Mouse (Mus musculus): ENCODE measurements around the gene Ptprd. TPM values are rescaled to one million over a fixed set of nuclear protein-coding genes. Genes with fewer than 3 reads are reported as not detected.

Gene Ptprd
- polyA plus RNA-seq, 1 experiment: 4.5 TPM

DNA sequence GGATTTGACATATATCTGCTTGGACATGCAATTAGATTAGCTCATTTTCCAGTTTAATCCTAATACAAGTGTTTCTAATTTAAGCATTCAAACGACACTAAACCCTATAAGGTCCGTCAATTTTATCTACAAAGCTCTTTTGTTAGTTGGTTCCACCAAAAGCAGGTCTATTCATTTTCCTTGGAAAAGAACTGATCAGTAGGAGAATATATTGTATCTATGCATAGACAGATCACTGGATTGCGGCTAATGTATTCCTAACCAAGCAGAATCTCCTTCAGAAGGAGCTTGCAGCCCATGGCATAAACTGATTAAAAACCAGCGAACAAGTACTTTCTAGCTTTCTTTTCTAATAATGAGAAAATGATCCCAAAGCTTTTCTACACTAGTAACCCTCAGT lies 933.8 kb downstream of the Ptprd start:
- WGBS: 82% methylated on average over 4 of the region's 4 CpGs
- no peak for DNase-seq (ENCODE audit: low read depth, low spot score)

DNA sequence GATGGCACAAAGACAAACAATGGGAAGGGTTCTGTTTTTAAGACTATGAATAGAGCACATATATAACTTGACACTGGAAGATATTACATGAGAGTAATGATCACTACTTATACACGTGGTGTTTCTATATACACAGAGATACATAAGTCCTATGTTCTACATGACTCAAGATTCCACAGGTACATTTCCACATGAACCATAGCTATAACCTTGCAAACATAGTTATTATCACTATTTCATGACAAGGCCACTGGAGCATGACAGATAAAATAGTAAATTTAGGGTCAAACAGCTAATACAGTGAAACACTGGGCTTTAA lies 951.8 kb downstream of the Ptprd start:
- DNase-seq (ENCODE audit: low read depth, low spot score): no peak
- 61% methylated on average over 1 of the region's 1 CpGs for WGBS

DNA sequence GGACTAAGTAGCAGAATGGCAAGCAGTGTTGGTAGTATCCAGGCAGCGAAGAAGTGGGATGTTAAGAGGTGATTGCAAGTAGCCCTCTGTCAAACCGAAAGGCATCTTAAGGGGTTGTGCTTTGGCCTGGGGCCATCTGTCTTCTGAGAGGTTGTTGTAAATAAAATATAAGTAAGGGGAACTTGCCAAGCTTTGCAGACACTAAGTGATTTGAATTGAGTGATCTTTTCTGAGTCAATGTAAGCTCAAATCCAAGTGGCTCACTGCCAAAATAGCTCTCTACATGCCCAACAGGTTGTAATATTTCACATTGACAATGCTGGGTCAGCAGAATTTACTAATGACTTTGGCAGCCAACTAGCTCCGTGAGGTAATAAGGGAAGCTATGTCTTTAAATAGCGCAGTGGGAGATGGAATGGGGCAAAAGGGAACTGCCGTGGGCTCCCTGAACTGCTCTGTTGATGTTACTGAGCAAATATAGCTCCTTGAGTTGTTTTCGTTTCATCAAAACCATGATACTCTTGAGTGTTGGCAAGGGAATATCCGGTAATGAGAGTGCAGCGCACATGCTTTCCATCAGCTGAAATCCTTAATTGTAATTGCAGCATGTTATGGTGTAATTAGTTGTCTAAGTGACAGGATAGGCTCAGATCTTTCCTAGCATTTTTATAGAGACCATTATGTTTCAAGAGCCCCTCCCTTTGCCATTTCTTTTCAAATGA lies 952.4 kb downstream of the Ptprd start:
- no peak for DNase-seq (ENCODE audit: low read depth, low spot score)

DNA sequence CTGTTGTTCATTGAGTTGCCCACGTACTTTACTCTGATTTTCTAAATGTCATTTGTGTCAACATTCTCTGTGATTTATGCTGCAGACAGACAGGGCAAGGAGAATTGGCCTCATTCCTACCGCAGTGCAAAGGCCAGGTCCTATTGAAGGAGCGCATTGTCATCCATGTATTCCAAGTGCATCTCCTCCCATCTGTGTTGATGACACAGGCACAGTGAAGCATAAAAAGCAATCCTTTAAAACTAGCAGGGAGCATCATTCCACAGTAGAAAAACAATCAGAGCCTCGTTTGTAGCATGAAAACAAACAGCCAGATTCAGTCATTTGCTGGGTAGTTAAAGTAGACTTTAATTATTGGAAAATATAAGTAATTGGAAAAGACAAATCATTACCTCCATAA lies 960.6 kb downstream of the Ptprd start:
- WGBS: 53% methylated on average over 4 of the region's 4 CpGs

More for the DNA sequence above, 952.4 kb downstream of the Ptprd start:
- 56% methylated on average over 8 of the region's 8 CpGs for WGBS

DNA sequence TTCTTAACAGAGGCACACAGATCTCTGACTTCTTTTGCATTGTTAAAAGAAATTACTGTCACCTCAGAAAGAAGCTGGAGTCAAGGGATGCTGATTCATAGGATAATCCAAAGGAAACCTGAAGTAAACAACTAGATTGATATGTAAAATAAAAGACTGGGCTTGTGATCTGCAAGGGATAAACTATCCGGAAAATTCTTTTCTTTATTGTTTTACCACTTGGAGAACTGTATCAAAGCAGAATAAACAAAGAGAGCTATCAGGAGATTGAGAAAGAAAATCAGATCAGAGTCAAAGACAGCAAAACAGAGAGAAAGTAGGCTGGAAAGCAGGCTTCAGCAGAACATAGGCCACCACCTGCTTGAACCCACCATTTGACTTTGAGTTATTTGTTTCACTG lies 962.0 kb downstream of the Ptprd start:
- 25% methylated on average over 1 of the region's 1 CpGs for WGBS
- no peak for DNase-seq (ENCODE audit: low read depth, low spot score)

More for the DNA sequence above, 960.6 kb downstream of the Ptprd start:
- DNase-seq (ENCODE audit: low read depth, low spot score): no peak

DNA sequence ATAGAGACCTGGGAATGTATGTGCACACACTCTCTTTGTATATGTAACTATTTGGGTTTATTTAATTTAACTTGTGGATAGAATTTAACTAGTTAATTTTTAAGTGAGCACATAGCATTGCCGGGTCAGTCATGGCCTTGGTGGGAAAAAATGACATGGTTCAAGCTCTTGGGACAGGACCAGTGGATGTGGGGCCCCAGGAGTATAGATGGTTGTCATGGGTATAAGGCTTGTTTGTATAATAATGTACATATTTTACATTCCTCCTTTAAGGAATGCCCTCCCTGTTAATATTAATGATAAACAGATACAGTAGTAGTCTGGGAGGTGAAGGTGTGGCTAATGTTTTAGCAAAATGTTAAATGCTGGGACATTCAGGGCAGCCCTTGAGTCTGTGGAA lies 962.8 kb downstream of the Ptprd start:
- DNase-seq (ENCODE audit: low read depth, low spot score): no peak
- WGBS: 53% methylated on average over 1 of the region's 1 CpGs

DNA sequence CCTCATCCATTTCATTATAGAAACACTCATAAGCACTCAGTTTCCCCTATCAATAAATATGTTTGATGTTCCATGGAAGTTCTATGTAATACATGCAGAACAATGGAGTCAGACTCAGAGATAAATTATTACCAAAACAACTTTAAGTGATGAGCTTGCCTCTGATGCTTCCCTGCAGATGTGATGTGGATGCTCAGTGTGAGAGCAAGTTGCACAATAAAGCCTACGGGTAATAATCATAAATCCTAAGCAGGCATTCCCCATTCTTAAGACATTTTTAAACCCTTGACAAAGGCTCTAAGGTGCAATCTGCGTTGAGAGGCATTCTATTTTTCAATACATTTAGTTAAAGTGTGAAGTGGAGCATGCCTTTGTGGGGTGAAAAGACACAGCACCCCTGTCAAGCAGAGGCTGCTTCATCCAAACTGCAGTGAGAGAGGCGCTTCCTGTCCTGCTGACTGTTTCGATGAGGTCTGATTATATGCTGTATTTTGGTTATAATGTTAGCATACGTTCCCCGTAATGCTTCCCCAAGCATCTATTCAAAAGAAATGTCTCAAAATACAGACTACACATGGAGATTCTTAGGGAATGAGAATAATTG lies 969.8 kb downstream of the Ptprd start:
- DNase-seq (ENCODE audit: low read depth, low spot score): no peak
- 65% methylated on average over 6 of the region's 6 CpGs for WGBS

DNA sequence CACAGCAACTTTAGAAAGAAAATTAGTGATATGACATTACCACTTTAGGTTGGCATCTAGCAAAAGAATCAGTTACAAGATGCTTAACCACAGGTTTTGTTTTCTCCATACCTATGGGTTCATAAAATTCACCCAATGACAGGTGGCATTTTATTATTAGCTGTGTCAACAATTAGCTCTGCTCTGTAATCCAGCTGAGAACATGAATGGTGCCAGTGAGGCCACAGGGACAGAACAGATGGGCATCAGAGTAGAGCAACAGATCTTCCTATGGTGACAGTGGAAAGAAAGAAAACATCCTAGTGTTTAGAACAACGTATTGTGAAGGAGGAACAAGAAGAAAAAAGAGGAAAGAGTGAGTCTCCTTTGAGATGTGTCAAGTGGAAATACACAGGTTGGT lies 973.6 kb downstream of the Ptprd start:
- 47% methylated on average over 1 of the region's 1 CpGs for WGBS
- no peak for DNase-seq (ENCODE audit: low read depth, low spot score)

DNA sequence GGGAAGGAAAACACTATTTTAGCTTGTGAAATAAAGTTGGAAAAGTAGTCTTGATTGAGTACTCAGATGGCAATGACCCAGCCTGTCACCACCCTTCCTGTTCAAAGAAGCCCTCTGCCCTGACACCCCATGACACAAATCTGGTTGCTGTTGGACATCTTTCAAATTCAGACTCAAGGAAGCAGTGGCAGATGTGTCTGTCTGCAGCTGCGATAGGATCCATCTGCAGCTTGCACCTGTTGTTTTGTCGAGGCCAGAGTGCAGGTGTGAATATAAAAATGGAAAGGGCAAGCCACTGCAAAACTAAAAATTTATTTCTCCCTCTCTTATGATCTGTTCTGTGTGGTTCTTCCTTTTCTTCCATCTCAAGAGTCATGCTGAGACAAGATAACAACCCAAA lies 978.5 kb downstream of the Ptprd start:
- no peak for DNase-seq (ENCODE audit: low read depth, low spot score)
- WGBS: 67% methylated on average over 2 of the region's 2 CpGs

DNA sequence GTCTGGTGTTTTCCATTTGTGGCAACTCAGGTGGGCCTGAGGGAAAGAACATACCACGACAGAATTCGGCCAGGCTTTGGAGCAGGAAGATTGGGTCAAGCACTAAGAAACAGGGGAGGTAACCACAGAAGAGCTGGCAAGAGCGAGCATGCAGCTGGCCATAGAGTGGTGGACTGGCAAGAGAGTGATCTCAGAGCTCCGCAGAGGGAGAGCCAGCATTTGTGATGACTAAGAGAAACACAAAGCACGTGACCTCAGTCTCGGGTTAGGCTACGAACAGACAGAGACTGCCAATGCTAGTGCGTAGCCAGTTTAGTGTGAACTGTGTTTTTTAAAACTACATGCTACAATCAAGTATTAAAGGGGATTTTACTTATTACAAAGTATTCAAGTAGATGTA lies 1042.9 kb downstream of the Ptprd start:
- WGBS: 69% methylated on average over 8 of the region's 8 CpGs
- DNase-seq (ENCODE audit: low read depth, low spot score): no peak

DNA sequence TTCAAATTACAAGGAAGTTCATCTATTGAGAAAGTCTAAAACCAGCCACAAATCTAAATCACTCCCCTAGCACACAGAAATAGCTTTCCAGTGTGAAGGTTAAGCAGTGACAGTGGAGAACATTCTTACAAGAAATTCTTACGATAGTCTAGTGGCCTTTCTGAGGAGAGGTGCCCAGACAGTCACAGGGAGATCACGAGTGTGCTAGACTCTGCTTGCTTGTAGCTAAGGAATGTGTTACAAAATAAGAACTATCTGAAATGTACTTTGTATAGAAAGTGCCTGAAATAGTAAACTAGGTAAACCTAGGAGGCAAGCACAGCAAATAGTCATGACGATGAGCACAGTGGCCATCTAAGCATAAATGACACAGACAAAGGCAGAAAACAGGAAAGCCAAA lies 1054.2 kb downstream of the Ptprd start:
- 75% methylated on average over 3 of the region's 3 CpGs for WGBS
- no peak for DNase-seq (ENCODE audit: low read depth, low spot score)

DNA sequence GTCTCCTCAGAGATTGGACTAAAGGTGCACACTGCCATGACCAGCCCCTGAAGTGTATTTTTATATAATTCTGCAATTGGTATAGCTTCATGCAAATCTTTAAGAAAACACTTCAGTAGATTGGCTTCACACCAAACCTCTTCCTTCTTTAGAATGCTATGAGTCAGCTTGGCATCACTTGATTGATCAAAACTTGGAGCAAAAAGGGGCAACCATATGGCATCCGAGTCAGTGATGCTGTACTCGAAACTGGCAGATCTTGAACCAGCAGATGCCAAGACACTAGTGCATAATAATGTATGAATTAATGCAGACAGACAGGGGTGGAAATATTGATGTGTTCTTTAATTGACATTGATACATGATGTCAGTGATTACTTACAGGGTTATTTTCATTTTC lies 1056.2 kb downstream of the Ptprd start:
- DNase-seq (ENCODE audit: low read depth, low spot score): no peak
- 70% methylated on average over 2 of the region's 2 CpGs for WGBS

DNA sequence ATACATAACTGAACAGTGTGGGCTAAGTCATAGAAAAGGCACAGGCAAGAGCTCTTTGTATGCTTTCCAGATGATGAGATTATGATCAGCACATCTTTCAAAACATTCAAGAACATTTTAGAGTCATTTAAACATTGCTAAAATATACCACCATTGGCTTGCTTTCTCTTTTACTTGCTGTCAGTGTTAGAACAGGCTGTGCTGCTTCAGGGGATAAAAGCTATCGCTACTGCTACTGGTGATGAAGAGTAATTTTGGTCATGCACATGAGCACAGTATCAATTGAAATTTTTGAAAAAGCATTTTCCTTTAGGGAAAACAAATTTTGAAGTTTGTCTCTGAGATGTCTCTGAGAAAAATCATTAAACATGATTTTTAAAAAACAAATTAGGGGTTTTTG lies 1056.7 kb downstream of the Ptprd start:
- no peak for DNase-seq (ENCODE audit: low read depth, low spot score)
- WGBS: 90% methylated on average over 1 of the region's 1 CpGs

DNA sequence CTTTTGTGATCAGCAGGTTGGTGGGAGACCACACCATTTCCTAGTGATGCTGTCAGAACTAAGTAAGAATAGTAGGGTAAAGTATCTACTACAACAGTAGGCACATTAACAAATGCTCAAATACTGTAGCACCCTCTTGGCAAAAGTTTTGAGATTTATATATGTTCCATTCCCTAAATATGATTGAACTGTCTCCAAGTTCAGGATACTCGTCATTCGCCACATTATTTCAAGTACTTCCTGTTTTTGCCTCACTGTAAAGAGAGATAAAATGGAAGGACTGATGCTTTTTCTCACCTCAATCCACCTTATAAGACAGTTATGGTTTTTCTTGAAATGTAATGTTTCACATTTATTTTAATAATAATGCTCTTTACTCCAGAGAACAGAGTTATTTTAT lies 1086.9 kb downstream of the Ptprd start:
- 69% methylated on average over 2 of the region's 2 CpGs for WGBS

DNA sequence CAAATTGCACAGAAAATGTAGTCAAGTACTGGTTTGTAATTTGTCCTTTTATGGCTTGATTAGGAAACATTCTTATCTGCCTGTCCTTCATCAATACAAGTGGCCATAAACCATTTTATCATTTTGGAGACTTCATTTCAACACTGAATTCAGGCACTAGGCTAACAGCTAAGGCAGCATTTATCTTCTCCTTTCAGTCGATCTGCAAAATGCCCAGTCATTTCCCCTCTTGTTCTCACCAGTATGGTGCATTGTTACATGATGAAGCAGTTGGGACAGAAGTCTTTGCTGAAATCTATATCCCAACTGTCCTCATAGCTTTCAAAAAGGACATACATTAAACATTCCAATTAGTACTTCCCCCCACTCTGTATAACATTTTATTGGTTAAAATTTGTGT lies 1100.9 kb downstream of the Ptprd start:
- WGBS: 58% methylated on average over 1 of the region's 1 CpGs
- no peak for DNase-seq (ENCODE audit: low read depth, low spot score)

More for the DNA sequence above, 1086.9 kb downstream of the Ptprd start:
- DNase-seq (ENCODE audit: low read depth, low spot score): no peak

DNA sequence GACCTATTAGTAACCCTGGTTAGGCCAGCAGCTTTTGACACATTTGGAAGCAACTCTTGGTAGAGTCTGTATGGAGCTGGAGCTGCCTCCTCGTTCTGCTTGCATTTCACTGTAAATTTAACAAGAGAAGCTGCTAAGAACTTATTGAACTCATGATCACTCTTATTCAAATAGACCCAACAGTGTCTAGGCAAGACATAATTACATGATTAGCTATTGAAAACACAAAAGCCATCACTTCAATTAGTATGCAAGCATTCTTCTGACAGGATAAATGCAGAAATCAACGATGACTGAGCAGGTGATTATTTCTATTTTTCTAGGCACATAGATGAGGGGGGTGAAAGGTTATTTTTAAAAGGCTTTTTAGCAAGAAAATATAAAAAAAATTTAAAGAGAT lies 1104.5 kb downstream of the Ptprd start:
- 78% methylated on average over 2 of the region's 2 CpGs for WGBS
- DNase-seq (ENCODE audit: low read depth, low spot score): no peak

DNA sequence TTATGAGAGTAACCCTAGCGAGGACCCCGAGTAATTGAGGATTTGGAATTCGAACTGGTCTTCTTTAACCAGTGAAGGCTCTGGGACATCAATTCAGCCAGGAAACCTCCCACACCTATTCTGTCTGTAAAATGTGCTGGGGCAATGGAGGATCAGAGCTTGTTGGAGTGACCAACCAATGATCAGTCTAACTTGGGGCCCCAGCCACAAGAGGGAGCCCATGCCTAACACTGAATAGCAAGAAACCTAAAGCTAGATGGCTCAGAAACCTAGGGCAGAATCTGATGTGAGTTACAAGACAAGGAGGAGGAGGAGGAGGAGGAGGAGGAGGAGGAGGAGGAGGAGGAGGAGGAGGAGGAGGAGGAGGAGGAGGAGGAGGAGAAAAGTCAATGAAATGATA lies 1128.6 kb downstream of the Ptprd start:
- WGBS: 49% methylated on average over 3 of the region's 3 CpGs
- DNase-seq (ENCODE audit: low read depth, low spot score): no peak

DNA sequence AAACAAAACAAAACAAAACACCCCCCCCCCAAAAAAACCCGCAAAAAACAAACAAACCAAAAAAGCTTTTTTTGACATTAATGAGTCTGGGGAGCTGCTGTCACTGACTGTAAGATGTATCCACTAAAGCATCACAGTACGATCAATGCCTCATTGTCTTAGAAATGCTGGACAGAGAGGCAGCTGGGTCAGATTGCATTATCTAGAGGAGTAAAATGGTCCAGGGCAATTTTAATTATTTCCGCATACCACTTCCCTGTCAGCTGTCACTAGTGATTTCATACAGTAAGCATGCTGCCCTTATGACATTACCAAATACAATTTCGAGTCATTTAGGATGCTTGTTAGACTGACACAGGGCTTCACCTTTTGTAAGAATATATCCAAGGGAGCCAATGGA lies 1134.2 kb downstream of the Ptprd start:
- no peak for DNase-seq (ENCODE audit: low read depth, low spot score)
- WGBS: 78% methylated on average over 4 of the region's 4 CpGs

DNA sequence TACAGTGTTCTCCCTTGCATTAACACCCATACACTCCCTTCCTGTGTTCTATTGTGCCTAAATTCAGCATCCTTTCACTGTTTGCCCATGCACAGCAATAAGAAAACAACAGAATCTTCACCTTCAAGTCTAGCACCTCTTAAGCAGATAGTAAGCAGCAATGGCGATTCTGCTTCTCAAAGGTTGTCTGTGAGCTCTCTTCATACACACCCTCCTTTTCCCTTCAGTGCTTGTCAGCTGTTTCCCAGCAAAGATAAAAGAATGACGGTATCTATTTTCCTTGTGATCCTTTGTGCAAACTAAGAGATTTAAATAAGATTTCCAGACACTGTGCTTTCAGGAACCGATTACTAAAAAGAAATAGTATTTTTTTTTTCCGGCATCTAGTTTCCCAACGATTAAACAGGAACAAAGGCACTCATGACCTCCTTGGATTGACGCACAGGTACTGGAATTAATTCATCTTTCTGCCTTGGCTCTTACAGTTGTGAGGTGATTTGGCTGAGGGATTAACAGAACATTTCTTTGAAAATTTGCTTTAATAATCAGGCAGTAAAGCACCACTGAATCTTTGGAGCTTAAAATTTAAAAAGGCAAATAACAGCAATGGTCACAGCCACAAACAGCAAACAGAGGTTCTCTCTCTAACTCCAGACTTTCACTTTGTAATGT lies 1161.1 kb downstream of the Ptprd start:
- 77% methylated on average over 6 of the region's 6 CpGs for WGBS

DNA sequence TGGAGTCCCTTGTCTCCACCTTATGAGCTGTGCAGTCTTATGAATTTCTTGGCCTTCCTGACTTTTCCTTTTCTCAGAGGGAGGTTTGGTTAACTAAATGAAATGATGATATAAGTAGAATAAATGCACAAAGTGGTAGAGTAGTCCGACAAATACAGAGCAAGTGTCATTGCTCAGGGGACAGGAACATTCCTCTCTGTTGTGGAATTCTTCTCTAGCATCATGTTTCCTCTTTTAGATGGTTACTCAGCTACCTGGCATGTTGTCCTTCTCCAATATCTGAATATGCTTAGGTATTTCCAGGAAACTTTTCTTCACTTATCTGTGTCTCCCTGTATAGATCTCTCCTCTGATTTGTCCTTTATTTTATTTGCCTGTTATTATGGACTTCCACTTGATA lies 1207.3 kb downstream of the Ptprd start:
- 82% methylated on average over 1 of the region's 1 CpGs for WGBS
- no peak for DNase-seq (ENCODE audit: low read depth, low spot score)

More for the DNA sequence above, 1161.1 kb downstream of the Ptprd start:
- no peak for DNase-seq (ENCODE audit: low read depth, low spot score)

DNA sequence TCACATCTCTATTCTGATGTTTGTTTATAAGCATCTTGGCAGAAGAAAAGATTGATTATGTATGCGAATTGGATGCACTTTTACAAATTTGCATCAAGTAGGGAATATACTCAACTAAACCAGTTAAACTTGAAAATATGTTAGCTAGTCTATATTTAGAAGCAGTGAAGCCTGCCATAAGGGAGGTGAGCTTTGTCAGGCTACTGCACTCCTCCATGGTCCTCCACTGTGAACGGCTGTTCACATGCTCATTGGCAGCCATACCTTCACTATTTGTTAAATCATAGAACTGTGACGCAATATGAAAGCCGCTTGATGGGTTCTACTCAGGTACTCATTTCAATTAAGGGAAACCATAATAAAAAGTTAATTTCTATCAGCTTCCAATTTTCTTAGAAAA lies 1215.6 kb downstream of the Ptprd start:
- no peak for DNase-seq (ENCODE audit: low read depth, low spot score)
- 90% methylated on average over 4 of the region's 4 CpGs for WGBS
